Mouse (Mus musculus) urinary bladder, postnatal 10 days (tissue): ENCODE measurements around the gene Ccdc57.

ENCODE experiments used
- DNase-seq: peaks from one replicate; pipeline ENCODE4 v3.0.0; 2022; ENCODE audit warnings: low spot score

The Ccdc57 gene

DNA sequence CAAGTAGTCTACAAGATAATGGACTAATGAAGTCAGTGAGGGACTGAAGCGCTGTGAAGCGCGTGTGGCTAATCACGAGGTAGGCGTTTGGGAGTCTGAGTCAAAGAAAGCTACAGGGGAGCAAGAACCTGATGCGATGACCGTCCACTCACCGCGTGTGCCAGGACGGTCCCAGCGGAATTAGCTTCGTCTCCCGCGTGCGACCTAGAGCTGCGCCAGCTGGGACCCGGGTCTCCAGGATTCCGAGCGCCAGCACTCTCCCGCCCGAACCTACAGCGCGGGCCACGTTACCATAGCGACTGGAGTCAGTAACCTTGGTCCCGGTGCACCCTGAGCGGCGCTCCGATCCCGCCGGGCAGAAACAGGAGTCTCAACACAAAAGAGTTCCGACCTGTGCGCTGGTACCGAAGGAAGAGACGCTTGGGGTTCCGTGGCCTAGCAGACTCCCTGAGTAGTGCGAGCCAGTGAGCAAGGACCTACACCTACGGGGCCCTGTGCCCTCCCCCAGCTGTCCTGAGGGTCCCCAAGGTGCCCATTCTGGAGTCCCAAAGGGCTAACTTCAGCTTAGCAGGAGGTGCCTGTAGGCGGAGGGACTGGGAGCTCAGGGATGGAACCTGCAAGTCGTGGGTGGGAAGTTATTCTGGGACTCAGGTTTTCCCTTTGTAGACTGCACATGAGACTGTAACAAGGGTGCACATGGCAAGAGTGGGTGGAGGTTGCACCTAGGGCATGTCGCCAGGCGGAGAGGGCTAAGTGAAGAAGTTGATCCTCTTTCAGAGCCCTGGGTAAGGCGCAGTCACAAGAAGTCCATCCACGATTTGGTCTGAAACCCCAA lies at the start of gene Ccdc57:
Ccdc57 (minus strand) TSS at position 309 of the 835 bp plus-strand sequence.
- no peak for DNase-seq

DNA sequence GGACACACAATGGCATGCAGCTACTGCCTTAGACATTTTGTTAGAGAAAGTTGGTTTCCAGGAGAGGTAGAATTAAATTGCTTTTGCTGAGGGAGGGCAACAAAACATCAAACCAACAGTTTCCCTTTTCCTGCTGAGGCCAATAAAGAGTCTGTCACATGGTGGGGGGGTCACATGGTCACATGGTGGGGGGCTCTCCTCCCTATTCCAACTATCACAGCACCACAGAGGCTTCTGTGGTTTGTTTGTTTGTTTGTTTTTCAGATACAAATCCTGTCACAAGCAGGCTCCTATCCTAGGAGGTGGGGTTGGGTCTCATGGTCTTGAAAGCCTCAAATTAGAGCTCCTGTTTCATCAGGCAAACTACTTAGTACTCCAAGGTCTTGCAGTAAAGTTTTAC lies 49.8 kb upstream of the Ccdc57 start:
- no peak for DNase-seq

DNA sequence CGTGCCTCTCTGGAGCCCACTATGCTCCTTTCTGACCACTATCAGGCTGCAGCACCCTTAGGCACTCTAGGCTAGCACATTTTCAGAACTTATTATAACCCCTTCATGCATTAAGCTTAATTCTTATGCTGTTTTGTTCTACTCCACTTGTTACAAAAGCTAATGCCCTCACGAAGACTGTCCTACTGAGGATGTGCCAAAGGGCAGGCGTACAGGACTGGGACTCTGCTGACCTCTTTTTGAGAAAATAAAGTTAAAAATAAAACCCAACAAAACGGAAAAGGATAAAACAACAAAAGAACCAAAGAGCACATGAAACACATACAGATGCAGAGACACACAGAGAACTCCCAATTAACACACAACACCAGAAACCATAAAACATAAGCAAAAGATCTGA lies 49.0 kb upstream of the Ccdc57 start:
- DNase-seq, result no peak

DNA sequence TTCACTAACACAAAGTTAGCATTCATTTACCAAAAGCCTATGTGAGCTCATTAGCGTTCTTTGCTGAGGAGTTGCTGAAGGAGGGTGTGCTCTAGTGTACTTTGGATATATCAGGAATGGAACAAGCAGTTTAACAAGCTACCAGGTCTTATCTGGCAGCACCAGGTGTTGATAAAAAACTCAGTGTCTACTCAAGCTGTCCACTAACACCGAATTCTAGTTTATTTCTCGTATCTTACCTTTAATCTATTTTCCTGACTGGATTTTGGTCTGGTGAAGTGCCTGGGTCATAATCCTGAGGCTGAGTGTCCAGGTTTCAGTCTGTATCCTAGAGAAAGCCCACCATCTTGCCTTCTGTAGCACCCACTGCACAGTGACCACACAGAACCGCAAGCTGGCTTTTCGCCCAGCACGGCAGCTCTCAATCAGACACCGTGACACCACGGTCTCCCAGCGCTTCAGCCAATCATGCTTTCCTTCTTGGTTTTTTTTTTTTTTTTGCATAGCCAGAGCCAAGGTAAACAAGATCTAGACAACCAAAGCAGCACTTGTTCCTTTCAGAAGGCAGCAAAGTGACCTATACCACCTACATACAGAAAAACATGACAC lies 47.9 kb upstream of the Ccdc57 start:
- no peak for DNase-seq

DNA sequence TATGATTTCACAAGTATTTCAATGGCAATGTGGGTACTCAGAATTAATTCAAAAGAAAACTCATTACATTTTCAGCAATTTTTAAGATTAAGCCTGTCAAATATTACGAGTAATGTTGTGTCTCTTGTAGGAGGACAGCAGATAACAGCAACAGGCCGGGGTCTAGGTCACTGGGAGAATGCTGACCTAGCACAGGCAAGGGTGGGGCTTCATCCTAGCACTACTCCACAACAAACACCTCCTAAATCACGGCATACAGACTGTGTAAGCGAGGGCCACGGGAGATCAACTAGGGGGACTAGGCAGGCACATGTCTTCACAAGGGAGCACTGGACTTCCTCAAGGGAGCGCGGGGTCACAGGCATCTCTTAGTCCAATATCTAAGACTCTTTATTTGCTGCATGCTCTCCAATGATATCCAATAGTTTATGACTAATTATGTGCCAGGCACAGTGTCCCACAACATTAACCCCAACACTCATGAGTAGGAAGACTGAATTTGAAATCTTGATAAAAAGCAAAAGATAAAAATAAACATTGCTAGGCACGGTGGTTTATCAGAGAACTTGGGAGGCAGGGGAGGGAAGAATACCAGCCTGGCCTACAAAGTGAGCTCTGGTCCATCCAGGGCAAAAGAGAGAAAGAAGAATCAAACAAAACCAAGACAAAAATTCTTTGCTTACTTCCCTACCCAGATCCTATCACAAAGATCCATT lies 47.2 kb upstream of the Ccdc57 start:
- no peak for DNase-seq

DNA sequence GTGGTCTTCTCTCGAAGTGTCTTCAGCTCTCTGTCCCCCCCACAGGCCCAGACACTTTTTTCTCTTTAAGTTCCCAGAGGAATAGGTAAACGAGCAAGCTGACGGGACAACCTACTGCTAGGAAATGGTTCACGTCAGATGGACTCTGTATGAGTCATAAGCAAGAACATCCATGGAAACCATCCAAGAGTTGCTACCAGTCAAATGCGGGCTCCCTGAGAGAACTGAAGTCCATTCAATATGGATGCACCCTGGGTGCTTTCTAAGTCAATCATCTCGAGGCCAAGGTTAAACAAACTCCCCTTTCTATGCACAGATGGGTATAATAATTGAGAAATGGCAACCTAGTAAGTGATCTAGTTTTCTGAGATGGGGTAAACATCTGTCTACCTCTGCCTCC lies 40.6 kb upstream of the Ccdc57 start:
- DNase-seq, result no peak

DNA sequence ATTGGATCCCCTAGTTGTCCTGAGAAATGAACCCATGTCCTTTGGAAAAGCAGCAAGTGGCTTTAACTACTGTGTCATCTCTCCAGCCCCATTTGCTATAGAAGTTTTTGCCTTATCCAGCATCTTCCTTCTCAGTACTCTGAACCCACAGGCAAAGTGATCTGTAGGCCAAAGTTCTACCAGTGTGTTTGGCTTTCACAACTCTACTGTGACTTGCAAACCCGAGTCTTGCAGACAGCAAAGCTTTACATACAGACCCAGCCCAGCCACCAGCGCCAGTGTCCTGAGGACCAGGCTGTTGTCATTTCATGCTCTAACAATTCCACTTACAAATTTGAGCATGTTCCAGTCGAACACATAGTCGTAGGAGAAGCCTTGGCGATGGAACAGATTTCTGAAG lies 38.6 kb upstream of the Ccdc57 start:
- DNase-seq, result no peak

DNA sequence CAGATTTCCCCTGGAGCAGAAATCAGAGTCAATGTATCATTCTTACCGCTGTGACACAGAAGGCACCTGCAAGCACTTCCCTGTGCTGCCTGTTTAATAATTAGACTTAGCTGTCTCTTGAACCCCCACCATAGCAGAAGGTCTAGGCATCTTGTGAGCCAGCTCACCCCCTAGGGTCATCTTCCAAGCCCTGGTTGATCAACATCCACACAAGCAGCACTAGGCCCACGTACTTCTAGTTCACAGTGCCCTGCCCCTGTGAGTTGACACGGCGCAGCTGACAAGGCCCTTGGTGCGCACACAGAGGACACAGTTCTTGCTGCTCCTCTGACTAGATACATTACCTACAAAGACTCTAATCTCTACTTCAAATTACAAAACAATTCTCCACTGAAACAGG lies 37.1 kb upstream of the Ccdc57 start:
- no peak for DNase-seq

DNA sequence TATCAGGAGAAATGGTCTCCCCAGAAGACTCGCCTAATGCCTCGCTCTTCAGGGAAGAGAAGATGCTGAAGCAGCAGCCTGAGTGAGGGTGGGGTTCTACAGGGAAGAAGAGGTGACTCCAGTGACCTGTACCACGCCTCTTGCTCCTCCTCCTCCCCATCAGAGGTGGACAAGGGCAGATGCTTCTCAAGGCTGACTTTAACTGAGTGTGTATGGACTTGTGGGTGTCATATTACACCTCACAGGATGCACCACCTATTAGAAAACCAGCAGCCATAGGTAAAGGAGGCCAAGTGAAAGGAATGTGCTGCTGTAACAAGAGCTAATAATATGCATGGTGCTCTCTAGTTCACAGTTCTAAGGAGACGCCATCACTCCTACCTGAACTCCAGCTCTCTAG lies 32.9 kb upstream of the Ccdc57 start:
- no peak for DNase-seq

DNA sequence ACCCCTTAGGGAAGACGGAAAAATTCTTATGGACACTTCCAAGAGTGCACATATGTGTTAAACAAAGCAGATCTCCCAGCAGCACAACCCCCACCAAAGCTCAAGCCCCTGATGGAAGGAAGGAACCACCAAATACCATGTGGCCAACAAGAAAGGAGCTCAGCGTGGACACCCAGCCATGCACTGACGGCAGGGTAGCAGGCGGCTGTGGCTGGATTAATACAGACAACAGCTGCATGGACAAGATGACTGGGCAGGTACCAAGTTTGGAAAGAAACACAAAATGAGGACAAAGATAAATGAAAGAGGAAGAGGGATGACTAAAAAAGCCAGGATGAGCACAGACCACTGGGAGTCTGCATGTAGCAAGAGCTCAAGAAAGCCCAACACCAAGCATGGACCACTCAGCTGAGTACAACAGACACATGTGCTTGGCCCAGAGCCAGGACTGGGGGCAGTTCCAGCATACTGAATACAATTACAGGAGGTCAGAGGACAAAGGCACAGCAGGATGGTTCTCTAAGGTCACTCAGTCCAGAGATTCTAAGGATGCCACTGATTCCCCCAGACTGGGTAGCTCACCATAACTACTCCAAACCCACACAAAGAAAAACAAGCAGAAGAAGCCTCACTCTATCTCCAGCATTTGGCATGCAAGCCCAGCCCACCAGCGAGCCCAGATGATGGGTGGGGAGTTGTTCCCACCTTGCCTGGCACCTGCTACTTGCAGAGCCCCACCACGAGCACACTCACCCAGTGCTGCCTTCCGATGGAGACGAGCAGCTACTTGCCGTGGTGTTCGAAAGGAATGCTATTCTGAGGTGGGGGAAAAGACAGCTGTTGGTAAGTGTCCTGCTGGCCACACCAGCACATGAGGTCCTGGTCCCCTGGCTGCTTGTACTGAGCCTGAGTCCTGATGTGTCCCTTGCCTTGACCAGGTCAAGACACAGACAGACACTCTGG lies 31.8 kb upstream of the Ccdc57 start:
- DNase-seq, result no peak

DNA sequence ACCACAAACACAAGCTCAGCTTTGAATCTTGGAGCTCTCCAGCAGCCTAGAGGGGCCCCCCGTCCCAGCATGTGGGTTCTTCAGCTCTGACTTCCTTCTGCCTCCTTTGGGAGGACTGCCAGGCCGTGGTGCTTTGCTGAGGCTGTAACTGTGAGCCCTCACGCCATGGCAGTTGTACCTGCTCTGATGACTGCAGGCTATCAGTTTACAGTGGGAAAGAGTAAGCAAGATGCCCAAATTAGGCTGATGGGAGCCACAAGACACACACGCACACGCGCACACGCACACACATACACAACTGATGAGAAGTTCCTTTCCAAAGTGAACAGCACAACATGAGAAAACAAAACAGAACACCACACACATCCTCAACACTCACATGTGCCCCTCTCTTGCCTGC lies 30.2 kb upstream of the Ccdc57 start:
- DNase-seq, result no peak

DNA sequence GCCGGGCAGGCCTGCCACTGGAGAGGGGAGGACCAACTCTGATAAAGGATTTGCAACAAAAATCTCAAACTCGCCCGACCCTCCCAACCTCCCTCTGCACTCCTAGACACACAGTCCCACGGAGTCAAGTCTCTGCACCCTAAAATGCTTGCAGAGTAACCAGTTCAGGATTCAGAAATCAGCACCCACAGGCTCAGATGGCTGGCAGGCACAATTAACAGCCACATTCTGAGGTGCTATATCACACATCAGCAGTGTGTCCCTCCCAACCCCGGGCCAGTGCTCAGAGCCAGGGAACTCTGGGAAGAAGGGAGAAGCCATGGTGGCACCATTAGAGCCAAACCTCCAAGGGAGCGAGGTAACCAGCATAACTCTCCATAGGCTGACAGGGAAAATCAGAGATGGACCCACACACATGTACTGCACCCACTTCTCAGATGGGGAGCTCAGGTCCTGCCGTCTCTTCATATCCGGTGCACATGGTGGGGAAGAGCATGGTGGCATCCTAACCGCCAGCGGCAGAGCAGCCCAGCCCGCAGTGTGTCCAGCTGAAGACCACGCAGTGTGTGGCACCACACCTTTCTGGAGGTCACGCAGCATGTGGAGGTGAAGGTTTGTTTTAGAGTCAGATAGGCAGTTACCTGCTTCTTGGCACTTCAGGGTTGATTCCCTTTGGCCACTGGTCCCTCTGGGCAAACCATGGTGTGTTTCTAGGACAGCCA lies 29.5 kb upstream of the Ccdc57 start:
- no peak for DNase-seq

DNA sequence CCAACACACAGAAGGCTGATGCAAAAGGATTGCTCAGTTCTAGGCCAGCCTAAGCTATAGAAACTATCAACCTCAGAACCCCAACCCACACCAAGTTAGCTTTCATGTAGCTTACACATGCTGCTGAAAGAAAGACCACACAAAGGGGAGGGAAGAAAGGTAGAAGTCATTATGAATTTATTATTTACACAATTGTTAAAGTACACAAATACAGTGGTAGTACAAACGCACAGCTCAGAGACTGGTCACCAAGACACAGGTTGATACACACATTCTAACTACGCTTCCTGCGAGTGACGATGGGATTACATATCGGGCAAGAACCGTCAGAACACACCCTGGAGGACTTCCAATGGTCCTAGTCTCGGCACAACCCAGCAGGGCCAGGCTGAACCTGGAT lies 28.9 kb upstream of the Ccdc57 start:
- no peak for DNase-seq

DNA sequence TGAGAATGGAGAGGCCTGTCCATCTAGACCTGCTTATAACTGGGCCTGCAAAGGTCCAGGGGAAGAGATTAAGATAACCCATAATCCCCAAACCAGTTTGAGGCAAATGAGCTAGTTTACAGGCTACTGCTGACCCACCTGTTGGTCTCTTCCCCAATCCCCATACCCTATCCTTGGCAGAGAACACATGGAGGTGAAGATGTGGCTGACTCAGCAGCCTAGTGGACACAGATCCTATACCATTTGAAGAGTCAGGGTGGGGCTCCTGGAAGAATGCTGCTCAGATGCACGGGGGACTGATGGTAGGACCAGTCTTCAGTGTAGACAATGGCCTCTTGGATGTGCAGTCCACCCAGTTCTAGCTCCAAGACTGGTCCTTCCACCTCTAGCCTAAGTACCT lies 27.6 kb upstream of the Ccdc57 start:
- no peak for DNase-seq

DNA sequence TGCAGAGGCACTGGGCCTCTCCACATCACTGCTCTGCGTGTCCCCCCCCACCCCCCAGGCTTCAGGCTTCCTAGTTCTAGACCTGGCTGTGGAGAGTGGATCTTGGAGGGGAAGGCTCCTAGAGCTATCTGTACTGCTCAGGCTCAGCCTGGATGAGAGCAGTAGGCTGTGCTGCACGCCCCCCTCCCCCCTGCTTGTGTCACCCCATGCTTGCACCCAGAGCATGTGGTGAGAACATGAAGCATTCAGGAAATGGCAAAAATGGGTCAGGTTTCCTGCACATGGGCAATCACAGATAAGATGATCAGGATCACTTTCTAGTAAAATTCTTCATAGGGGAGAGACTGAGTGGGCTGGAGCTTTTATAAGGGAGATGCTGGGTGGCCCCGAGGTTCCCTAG lies 26.9 kb upstream of the Ccdc57 start:
- DNase-seq, result no peak

DNA sequence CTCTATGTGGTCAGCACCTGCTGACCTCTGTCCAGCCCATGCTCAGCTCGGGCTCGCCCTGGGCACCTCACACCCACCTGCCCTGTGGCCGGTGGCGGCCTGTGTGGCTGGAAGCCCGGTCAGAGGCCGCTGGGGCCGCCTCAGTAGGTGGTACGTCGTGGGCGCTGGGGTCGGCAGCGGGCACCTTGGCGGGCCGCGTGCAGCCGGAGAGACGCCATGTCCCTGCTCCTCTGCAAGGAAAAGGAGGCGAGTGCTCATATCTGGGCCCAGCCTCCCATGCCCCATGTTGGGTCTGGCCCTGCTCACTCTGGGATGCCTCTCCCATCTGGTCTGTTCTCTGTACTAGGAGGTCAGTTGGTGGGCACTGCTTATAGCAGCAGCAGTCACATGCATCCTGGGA lies 26.4 kb upstream of the Ccdc57 start:
- DNase-seq, result no peak

DNA sequence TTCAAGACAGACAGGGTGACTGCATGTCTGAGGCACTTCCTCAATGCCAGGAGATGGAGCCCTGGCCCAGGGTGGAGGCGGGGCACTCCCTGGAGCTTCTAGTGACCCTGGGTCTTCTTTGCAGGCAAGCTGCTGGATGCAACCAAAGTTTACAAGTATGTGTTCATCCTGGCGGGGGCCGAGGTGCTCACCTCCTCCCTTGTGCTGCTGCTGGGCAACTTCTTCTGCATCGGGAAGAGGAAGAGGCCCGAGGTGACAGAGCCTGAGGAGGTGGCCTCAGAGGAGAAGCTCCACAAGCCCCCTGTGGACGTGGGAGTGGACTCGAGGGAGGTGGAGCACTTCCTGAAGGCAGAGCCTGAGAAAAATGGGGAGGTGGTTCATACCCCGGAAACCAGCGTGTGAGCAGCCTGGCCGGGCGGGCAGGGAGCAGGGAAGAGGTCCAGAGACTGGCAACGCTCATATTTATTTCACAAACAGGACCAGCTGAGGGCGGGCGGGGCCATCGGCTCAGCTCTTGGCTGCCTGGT lies 25.1 kb upstream of the Ccdc57 start:
- no peak for DNase-seq

DNA sequence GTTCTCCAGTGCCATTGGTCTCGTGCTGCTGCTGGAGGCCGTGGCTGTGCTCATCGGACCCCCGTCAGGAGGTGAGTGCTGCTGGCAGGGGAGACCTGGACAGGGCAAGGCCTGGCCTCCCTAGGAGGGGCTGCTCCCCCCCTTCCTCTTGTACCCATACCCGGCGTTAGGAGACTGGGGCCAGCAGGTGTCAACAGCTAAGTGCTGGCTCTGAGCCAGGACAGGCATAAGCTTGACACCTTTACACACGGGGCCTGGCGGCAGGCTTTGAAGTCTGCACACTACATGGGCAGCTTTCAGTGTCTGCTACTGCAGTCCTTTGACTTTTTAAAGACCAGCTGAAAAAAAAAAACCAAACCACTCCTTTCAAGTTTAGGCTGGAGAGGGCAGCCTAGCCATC lies 24.4 kb upstream of the Ccdc57 start:
- no peak for DNase-seq

DNA sequence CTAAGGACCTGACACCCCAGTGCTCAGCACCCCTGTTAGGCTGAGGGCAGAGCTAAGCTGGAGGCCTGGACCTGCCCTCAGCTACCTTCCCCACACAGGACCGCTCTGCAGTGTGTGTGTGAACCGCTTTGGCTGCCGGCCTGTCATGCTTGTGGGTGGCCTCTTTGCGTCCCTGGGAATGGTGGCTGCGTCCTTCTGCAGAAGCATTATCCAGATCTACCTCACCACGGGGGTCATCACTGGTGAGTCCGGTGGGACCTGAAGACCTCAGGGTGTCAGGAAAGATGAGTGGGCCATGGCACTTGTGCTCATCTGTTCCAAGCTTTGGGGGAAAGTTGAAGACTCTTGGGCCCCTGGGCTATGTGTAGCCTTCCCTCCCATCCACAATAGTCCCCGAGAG lies 23.0 kb upstream of the Ccdc57 start:
- no peak for DNase-seq

DNA sequence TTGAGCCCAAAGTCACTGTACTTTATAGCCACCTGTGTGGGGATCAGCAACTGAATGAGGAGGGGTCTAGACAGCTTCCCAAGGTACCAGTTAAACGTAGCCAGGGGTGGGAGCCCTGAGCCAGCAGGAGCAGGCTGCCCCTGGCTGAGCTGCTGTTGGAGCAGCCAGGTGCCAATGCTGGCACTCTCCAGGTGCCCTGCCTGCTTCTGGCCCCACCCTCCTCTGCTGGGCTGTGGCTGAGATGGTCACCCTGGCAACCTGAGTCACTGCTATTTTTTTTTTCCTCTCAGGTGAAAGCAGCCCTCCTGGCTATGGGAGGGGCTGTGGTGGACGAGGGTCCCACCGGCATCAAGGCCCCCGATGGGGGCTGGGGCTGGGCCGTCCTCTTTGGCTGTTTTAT lies 22.3 kb upstream of the Ccdc57 start:
- no peak for DNase-seq
